Mouse (Mus musculus) retina, postnatal 7 days (tissue): ENCODE data around the gene Frmd6.

Experiments used
- DNase-seq: peaks from one replicate; pipeline ENCODE4 v3.0.0-alpha.2; 2012; ENCODE audit warnings: low read depth, low spot score

The Frmd6 gene

GRCm38 (mm10) chr12:70851342-70851960 is 26.1 kb downstream of the Frmd6 start:
- no peak for DNase-seq

- no peak for DNase-seq
Measured at GRCm38 (mm10) chr12:70853026-70853425, 27.7 kb downstream of the Frmd6 start.

GRCm38 (mm10) chr12:70855678-70856077 is 30.4 kb downstream of the Frmd6 start:
- DNase-seq = no peak

GRCm38 (mm10) chr12:70856776-70857175 is 31.5 kb downstream of the Frmd6 start:
- DNase-seq = no peak

- DNase-seq = no peak
Measured at GRCm38 (mm10) chr12:70863281-70863680, 38.0 kb downstream of the Frmd6 start.

- no peak for DNase-seq
Measured at GRCm38 (mm10) chr12:70867780-70868179, 42.5 kb downstream of the Frmd6 start.

GRCm38 (mm10) chr12:70868190-70868987 is 43.1 kb downstream of the Frmd6 start:
- DNase-seq = no peak

GRCm38 (mm10) chr12:70868988-70869291 is 43.6 kb downstream of the Frmd6 start:
- DNase-seq = no peak

- no peak for DNase-seq
Measured at GRCm38 (mm10) chr12:70873544-70873943, 48.2 kb downstream of the Frmd6 start.

- DNase-seq = no peak
Measured at GRCm38 (mm10) chr12:70876270-70876998, 51.1 kb downstream of the Frmd6 start.

- DNase-seq = no peak
Measured at GRCm38 (mm10) chr12:70877926-70878710, 52.8 kb downstream of the Frmd6 start.

GRCm38 (mm10) chr12:70880396-70880975 is 55.2 kb downstream of the Frmd6 start:
- DNase-seq = no peak

- DNase-seq = no peak
Measured at GRCm38 (mm10) chr12:70881340-70881739, 56.0 kb downstream of the Frmd6 start.

GRCm38 (mm10) chr12:70881854-70882253 is 56.5 kb downstream of the Frmd6 start:
- no peak for DNase-seq

GRCm38 (mm10) chr12:70883141-70883540 is 57.8 kb downstream of the Frmd6 start:
- no peak for DNase-seq

GRCm38 (mm10) chr12:70884113-70884512 is 58.8 kb downstream of the Frmd6 start:
- no peak for DNase-seq

- DNase-seq = no peak
Measured at GRCm38 (mm10) chr12:70884973-70885372, 59.7 kb downstream of the Frmd6 start.

GRCm38 (mm10) chr12:70885576-70885975 is 60.3 kb downstream of the Frmd6 start:
- no peak for DNase-seq

- DNase-seq = no peak
Measured at GRCm38 (mm10) chr12:70890405-70890804, 65.1 kb downstream of the Frmd6 start.

- DNase-seq = no peak
Measured at GRCm38 (mm10) chr12:70890874-70891470, 65.7 kb downstream of the Frmd6 start.

GRCm38 (mm10) chr12:70895275-70895674 is 70.0 kb downstream of the Frmd6 start:
- DNase-seq = no peak
